Mouse (Mus musculus): ENCODE data around the gene AI597479.

Gene AI597479

DNA sequence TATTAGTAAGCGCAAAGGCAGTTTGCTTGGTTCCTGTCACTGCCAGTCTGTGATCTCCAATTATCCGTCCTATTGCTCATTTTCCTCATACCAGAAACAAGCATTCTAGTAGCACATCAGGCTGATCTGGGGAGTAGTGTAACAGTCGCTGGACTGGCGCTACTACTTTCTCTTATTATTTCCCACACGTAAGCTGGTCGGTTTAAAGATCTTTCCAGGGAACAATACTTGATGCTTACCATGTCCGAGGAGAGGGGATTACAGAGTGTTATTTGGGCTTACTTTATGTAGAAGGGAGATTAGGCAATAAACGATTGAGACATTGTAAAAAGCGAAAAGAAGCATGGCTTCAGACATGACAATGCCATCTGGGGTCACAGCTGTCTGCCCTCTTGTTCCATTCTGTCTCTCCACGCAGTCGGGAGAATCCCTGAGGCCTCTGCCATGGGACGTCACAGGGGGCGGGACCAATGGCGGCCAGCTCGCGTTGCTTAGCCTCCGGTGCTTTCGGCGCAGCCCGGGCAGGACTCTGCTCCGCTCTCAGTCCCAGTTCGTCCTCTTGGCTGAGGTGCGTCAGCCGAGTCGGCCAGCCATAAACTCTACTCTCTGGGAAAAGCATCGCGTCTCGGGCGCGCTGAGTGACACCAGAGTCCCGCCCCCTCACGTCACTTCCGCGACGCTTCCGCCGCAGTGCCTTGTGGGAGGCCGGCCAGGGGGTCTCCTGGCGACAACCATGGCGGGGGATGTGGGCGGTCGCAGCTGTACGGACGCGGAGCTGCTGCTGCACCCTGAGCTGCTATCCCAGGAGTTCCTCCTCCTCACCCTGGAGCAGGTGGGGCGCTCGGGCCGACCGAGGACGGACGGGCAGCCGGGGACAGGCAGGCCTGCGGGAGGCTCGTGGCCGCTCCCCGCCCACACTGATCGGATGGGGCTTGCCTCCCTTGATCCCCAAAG, at the start of gene AI597479, which contains the start of gene Tgfbrap1:
TSS of gene AI597479 (plus strand) at position 680 of the 954 bp plus-strand sequence.
TSS of gene Tgfbrap1 (minus strand) at position 607 of the 954 bp plus-strand sequence.
- peak; percentile 95 for DNase-seq (ENCODE audit: extremely low read depth, insufficient read length, low spot score)

DNA sequence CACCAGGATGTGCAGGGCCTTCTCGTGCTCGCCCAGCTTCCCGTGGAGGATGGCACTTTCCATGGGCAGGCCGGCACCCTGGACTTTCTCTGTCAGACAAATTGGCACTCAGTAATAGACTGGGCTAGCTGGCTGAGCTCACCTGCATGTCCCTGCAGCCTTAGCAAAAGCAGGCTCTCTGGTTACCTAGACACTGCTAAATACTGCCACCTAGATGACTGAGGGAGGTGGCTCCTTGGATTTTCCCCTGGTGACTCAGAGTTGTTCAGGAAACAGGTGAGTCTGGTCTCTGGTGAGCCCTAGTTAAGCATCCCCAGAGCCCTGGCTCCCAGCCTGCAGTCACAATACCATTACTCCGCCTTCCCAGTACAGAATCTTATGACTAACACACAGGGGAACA, 46.6 kb upstream of the AI597479 start:
- DNase-seq (ENCODE audit: extremely low read depth, insufficient read length, low spot score) = no peak

DNA sequence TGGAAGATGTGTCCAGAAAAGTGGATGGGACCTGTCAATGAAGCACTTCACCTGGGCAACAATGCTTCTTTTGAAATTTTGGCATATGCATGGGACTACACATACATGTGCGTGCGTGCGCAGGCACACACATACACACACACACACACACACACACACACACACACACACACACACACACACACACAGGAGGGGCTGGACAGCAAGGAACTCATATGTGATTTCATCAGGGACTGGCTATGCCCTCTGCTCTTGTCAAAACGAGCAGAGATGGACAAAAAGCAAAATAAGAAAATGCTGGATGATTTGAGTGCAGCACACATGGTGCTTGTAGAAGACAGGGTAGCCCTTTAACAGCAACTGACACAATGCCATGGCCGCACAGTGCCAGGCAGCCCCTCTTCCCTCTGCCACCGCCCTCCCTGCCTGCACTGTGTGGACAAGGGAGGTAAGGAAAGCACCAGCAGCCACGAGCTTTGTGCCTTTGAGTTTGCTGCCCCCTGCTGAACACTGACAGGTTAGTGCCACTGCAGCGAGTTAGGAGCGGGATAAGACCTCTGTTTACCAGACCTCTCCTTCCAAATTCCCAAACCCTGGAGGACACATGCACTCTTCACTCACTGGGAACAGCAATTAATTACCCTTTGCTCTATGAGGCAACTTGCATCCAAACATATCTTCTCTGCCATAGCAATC, 32.7 kb upstream of the AI597479 start:
- peak; percentile 21 for DNase-seq (ENCODE audit: extremely low read depth, insufficient read length, low spot score)

DNA sequence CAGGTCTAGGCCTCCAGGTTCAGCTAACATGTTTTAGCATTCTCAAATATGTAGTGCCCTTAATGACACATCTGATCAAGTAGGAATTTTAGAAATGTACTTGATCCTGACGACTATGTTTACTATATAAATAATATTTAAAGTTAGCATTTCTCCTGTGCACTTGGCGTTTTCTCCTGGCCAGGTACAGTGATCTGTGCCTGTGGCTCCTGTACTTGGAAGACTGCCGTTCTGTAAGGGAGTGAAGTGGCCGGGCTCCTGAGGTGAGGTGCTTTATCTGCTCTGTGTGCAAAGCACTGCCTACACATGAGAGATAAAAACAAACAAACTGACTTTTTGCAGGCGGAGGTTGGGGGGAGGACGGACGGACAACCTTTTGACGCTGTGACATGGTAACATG, 31.9 kb upstream of the AI597479 start:
- DNase-seq (ENCODE audit: extremely low read depth, insufficient read length, low spot score) = no peak

DNA sequence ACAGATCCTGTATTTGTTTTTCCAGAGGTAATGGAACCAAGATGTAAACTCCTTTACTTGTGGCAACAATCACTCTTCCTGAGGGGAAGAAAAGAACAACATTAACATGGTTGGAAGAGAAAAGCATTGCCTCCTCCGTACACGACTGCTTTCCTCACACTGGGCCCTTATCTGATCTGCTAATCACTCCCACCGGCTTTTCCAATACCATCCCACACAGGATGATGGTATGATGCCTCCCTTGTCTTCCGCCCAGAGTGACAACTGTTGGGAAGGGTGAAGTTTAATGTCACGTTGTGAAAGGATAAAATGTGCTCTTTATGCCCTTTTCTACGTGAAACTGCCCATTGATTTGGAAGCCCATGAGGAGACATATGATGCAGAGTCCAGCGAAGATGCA, 31.0 kb upstream of the AI597479 start:
- DNase-seq (ENCODE audit: extremely low read depth, insufficient read length, low spot score) = no peak

DNA sequence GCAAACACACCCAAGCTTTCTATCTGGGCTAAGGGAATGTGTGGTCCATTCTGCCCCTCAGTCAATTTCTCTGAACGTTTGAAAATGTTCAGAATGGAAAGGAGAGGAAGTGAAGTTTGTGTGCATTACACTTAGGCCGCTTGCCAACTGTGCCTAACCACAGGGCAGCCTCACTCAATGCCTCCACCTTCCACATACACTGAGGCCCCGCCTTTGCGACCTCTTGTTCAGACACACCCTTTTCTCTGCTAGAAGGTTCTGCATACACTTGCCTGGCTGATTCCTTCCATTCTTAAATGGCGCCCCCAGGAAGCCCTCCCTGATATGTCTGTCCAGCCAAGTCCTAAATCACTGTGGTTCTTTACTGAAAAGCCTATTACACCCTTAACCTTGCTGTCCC, 27.8 kb upstream of the AI597479 start:
- no peak for DNase-seq (ENCODE audit: extremely low read depth, insufficient read length, low spot score)

DNA sequence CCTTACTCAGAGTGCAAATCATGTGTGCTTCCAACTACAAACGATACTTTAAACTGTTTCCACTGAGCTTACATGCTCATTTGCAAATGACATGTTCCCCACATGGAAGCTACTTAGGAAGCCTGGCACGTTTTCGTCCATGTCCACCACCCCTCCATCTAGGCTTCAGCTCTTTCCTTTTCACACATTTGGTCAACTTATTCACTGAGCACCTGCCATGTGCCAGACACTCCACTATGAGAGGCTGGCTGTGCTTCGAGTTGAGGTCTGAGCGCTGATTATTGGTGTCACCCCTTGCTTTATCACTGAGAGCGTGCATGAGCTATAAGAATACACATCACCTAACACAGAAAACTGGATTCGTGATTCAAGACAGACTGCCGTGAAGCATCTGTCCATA, 26.5 kb upstream of the AI597479 start:
- no peak for DNase-seq (ENCODE audit: extremely low read depth, insufficient read length, low spot score)

DNA sequence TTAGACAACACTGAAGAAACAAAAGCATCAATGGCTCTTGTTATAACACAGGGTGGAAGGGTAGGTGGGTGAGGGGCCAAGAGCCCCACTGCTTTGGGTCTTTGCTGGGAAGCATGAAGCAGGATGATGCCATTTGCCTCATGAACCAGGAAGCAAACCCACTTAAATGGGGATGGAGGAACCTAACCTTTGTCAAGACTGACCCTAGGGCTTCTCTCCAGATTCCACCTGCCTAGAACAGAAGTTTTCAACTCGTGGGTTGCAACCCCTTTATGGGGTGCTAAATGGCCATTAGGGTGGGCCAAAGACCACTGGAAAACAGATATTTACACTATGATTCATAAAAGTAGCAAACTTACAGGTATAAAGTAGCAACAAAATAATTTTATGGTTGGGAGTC, 25.9 kb upstream of the AI597479 start:
- DNase-seq (ENCODE audit: extremely low read depth, insufficient read length, low spot score) = no peak

DNA sequence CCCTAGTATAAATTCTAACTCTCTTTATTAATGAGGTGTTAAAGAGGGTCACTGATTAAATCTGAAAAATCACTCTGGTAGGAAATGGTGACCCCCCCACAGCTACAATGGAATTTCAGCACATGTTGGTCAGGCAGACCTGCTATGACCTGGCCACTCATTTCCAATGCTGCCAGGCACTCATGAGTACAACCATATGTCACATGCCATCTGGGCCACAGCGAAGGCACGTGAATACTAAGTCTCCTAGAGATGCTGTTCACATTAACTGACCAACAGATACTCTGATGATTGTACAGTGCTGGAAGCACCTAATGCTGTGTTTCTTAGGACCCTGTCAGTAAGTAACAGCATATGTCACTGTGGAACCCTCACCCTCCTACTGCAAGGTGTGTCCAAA, 23.7 kb upstream of the AI597479 start:
- DNase-seq (ENCODE audit: extremely low read depth, insufficient read length, low spot score) = no peak

DNA sequence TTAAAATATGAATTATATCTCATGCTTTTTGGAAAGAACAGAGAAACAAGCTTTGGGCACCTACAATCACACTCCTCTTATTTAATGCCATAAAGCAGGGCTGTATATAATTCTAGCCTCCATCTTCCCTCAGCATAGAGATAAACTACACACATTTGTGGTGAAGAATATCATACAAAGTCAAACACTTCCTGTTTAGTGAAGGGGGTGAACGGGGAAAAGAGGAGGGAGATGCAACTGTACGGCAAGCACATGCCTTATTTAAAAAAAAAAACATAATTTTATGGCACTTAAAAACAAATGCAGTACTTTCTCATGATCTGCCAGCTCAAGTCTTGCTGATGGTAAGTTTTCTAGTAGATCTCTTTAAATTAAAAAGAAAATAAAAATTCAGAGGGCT, 20.4 kb upstream of the AI597479 start:
- no peak for DNase-seq (ENCODE audit: extremely low read depth, insufficient read length, low spot score)

DNA sequence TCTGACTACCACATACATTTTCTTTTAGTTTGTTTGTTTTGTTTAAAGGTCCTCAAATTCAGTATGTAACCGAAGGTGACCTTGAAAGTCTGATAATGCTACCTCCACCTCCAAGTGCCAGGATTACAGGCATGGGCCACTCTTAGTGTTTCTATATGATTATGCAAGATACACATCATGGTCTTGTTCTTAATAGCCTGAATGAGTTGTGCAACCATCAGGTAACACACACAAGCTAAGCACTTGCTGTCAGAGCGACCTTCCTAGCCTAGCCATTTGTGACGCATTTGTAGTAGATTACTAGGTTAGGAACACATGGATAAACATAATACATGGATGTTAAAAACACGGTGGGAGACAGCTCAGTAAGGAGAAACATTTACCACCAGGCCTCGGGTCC, 15.6 kb upstream of the AI597479 start:
- DNase-seq (ENCODE audit: extremely low read depth, insufficient read length, low spot score) = no peak

DNA sequence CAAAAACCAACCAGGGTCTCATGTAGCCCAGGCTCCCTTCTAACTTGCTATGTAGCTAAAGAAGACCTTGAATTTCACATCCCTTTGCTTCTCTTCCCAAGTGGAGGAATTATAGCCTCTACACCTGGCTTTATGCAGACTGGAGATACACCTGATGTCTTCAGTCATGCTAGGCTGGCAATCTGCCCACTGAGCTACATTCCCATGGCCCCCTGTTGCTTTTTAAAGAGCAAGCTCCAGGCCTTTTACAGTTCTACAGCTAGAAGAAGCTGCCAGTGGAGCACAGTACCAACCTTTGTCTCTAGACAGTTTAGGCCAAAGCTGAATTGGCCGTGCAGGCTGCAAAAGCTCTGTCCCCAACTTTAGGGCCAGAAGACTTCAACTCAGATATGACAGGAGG, 8.1 kb upstream of the AI597479 start:
- no peak for DNase-seq (ENCODE audit: extremely low read depth, insufficient read length, low spot score)

DNA sequence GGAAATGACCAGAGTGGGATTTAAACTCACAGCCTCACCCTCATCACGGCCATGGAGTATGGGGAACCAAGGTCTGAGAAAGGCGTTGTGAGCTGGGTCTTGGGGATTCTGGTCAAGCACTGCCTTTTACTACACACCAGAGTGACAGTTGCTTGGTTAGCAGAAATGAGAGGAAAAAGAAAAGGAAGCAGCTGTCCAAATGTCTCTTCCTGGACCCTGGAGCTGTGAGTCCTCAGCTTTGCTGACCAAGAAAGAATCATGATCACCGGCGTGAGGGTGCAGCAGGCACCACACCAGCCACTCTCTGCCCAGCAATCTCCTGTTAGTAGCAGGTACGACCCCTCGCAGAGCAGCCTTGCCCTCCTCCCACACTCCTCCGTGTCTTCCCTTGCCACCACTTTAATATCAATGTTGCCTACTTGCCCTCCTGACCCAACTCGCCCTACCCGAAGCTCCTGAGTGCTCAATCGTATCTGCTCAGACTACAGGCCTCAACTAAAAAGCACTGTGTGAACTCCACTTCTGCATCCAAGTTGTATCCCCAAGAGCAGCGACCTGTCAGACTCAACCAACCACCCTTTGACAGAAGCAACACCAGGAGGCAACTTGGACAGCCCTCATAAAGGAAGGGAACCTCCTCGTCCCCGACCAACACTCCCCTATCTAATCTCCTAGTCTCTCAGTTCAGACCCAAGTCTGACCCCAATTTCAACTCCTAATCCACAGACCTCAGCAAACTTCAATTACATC, 7.0 kb upstream of the AI597479 start:
- DNase-seq (ENCODE audit: extremely low read depth, insufficient read length, low spot score) = peak; percentile 24

DNA sequence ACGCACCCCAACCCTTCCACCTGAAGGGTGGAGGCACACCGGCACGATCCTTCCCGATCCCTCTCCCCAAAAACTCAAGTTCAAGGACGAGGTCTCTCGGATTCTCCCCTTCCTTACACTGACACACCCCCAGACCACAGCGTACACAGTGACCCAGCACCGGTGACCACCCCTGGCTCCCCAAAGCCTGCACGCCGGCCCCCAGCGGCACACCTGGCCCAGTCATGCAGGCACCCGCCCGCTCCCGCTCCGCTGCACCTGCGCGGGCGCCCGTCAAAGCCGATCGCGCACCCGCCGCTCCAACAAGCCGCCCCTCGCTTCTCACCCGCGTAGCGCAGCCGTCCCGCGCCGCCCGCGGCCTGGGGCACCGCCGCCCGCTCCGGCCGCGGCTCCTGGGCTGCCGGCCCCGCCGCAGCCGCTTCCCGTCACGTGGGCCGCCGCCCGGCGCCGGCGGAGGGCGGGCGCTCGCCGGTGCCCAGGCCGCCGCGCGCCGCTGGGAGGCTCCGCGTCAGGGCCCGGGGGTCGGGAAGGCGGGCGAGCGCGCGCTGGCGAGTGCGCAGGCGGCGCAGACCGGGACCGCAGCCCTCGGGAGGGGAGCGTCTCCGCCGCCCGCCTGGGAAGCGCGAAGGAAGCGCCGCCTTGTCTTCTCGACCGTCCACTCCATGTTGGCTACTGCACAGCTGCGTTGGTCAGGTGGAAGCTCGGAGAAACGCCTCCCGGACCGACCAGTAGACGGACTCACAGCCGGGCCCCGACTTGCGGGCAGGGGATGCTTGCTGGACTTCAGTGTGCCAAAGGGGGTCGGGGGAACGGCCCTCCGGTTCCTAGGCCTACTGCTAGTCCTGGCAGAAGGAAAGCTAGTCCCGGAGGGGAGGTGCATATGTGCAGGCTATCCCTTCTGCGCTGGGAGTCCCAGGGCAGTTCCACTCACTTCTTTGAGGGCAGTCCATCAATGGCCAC, 6.2 kb upstream of the AI597479 start:
- DNase-seq (ENCODE audit: extremely low read depth, insufficient read length, low spot score) = peak; percentile 85

DNA sequence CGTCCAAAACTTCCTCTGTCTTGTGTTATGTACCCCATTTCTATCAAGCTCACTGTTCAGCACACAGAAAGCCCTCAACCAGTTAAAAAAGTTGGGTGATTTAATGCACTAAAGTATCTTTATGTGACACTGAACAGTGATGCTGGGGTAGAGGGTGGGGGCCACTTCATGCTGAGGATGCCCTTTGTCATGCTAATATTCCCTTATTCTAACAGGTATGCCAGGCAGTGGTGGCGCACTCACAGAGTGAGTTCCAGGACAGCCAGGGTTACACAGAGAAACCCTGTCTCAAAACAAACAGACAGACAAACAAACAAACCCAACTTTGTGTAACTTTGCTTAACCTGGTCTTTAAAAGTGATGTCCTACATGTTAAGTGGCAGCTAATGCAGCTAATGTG, 4.3 kb upstream of the AI597479 start:
- DNase-seq (ENCODE audit: extremely low read depth, insufficient read length, low spot score) = no peak

DNA sequence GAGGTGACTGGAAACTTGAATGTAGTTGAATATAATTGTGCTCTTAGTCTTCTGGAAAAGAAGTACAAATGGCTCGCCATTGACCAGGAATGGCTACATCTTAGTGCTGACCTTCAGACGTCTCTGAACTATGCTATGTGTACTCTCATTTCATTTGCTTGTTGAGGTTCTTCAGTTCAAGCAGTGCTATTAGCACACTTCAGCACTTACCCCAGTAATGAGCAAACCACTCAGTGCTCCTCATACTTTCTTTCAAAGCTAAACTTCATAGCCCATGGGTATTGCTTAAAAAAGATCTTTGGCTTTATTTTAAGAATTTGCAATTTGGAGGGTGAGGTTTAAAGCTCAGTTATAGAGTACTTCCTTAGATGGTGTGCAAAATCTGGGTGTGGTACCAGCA, 10.2 kb downstream of the AI597479 start:
- DNase-seq (ENCODE audit: extremely low read depth, insufficient read length, low spot score) = no peak

DNA sequence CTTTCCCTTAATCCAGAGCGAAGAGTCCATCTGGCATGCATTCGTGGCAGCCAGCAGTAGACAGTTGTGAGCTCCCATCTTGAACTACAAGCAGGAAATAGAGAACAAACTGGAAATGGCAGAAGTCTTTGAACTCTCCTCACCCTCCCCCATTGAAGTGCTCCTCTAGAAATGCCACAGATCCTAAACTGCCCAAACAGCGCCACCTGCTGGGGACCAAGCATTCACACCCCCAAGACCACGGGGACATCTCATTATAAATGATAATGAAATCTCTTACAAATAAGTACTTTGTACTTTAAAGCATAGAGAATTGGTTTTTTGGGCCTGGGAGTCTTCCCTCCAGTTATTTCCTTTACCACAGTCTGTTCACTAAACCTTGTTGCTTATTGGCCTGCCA, 12.0 kb downstream of the AI597479 start:
- no peak for DNase-seq (ENCODE audit: extremely low read depth, insufficient read length, low spot score)

DNA sequence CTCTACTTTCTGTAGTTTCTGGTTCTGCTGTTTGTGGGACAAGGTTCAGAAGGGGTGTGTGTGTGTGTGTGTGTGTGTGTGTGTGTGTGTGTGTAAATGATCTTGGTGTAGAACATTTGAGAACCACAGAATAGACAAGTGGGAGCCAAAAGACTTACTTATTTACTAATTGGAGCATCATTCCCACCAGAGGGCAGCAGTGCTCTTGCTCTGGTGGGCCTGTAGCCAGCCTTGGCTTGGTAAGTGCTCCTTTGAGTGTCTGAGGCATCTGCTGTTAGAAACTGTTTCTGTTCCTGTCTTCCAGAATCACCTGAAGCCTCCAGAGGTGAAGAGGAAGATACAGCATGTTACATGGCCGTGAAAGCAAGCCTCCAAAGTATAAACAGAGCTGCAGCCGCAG, 14.4 kb downstream of the AI597479 start:
- DNase-seq (ENCODE audit: extremely low read depth, insufficient read length, low spot score) = peak; percentile 42

DNA sequence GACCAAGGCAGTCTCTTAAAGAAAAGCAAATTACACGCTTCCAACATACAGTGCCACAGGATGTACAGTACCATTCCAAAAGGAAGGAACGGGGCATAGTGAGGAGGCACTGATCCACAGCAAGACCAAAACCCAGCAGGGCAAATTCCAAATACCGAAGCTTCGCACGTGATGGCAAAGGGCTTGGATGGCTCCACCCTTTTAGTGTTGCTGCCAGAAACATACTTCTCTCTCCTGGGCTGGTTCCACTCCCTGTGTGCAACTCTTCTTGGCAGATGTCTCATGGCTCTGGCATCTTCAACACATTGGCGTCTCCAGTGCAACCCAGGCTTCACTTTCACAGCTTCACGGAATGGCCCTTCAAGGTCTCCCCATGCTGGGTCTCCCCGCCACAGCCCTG, 18.9 kb downstream of the AI597479 start:
- no peak for DNase-seq (ENCODE audit: extremely low read depth, insufficient read length, low spot score)

DNA sequence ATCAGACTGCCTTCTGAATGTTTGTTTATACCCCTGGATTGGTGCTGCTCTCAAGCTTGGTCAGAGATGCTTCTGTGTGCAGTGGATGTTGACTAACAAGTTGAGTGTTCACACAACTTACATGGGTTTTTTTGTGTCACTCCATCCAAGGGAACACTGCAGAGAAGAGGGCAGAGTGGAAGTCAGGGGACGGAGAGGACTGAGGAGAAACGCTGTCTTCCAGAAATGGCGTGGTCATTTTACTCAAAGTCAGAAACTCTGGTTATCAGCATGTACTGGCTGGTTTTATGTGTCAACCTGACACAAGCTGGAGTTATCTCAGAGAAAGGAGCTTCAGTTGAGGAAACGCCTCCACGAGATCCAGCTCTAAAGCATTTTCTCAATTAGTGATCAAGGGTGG, 22.4 kb downstream of the AI597479 start:
- DNase-seq (ENCODE audit: extremely low read depth, insufficient read length, low spot score) = no peak

All from 3134 (cell line).